Mouse (Mus musculus): ENCODE measurements around the gene Cd82.

Gene Cd82

DNA sequence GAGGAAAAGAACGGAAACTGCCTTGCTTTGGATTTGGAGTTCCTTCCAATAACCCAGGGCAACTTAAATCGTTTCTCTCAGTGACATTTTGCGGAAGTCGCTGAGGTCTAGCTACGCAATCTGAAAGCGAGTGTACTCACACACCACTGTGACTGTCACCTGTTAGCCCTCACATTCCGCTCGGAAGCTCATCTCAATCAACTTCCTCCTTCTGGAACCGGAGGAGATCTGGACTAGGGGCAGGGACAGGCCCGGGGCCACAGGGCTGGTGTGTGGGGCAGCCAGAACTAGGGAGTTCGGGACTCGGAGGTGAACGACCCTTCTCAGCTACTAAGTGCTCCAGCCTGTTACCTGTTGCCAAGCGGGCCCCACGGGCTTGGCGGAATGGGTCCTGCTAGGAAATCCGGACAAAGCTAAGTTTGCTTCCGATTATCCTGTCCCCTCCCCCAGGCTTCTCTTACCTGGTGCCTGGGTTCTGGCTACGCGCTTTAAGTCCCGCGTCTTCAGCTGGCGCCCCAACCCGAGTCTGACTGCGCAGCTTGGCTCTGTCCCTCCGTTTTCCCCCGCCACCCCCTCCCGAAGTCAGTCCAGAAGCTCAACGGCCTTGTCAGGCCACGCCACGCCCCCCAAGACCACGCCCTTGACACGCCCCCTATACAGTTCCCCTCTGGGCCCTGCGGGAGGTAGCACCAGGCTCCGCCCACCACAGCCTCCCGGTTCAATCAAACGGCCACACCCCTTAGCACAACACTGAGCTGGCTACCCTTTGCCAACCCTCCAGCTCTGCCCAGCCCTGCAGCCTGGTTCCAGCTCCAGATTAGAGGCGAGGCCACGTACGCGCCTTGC lies 848 bp downstream of the Cd82 start:
- DNase-seq = peak; percentile 42

DNA sequence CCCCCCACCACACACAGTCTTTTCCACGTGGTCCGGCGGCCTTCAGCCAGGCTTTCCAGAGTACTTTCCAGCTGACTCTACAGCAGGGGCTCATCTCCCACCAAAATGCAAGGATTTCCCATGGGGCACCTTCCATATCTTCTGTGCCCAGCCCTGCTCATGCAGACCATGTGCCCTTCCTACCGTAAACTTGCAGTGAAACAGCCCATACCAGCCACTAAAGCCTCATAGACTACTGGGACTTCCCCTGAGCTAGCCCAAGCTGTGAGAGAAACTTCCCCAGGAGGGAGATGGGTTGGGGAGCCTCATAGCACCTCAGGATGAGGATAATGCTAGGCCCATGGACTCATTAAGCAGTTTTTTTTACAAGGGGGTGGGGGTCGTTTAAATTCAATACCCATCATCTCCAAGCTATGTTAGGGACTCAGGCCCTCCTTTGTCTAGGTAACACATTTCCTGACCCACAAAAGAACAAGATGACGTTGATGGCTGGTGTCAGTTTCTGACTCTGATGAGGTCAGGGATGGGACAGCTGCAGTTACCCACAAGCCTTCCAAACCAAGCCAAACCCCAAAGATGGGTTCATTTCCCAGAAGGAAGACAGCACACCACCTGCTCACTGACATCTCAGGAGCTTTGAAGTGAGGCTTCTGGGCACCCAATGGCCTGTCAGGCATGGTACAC lies 2.0 kb downstream of the Cd82 start:
- DNase-seq = no peak

DNA sequence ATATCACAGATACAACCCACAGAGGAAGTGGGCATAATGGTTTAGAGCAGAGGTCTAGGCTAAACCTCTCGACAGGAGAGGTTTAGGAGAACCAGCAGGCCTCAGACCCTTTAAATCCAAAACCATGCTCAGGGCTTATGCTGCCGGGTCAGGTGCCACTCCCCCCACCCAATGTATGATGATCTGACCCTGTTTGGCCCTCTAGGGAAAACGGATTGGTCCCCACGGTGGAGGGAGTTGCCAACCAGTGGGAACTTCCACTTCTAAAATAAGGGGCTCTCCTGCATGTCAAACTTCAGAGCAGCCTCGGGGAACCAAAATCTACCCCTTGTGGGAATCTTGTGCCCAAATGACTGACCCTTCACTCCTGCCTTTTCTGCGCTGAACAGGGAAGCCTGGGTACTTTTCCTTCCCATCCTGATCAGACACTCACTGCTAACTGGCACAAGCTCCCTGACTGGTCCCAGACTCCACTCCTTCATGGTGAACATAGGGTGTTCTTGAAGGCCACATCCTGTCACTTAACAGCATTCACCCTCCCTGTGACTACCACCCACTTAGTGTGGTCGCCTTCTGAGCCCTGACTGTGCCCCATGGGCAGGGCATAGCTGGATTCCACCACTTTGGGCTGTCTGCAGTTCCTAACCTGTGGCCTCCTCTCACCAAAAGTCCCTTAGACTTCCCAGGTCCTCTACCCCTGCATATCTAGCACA lies 3.6 kb downstream of the Cd82 start:
- no peak for DNase-seq

DNA sequence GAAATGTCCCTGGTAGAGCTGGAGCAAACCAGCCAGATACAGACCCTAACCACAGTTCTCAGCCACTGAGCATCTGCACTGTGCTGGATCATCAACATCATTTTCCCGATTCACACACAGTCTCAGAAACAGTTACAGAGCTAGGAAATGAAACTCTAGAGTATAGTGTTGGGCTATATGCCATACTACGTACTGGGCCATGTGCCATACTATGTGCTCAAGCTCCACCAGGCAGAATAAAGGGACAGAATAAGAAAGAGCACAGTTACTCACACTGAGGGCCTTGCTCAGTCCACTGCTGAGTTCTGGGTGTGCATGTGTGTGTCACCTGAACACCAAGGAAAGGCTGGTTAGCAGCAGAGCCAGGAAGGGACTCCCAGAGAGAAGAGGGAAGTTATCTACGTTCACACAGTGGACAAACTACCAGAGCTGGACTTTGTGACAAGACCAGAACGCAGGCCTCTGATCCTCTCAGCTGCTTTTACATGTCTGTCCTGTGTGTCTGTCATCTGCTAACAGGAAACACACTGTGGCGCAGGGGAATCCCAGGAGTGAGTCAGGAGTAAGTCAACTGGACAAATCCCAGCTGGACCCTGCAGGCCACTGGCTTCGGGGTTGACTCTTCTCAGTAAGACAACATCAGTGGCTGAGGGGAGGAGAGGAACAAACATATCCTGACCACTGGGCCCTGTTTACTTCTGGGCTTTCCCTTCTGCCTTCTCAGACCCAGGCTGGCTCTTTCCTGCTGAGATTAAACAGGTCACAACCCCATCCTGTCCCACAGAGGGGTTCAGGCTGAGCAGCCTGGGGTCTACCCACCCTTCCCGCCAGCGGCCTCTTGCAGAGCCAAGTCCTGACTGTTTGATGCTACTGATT lies 4.4 kb downstream of the Cd82 start:
- no peak for DNase-seq

DNA sequence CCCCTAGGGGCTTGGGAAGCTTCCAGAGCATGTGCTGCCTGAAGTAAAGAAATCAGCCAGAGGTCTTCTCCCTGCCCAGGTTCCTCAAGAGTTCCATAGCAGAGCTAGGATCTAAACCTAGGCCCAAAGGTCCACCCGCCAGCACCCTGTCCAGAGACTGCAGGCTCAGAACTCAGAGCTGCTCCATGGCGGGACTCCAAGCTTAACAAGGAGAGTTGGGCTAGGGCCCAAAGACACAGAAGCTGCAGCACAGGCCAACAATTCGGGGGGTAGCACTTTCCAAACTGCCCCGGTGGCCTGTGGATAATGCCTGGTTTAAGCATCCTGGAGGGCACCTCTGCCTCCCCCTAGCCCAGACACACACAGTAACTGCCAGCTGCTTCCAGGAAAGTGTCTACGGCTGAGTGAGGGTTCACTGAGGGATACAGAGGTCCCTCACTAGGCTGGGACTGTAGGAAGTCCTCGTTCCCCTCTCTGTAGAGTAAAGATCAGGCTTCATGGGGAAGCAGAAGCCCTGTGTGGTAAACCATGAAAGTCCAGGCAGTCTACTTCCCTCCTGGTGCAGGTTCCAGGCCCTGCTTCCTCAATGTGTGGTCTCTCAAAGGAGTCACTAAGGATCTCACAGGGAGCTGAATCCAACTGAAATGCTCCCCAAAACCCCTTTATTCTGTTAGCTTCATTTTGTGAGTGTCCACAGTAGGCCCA lies 5.4 kb downstream of the Cd82 start:
- no peak for DNase-seq

DNA sequence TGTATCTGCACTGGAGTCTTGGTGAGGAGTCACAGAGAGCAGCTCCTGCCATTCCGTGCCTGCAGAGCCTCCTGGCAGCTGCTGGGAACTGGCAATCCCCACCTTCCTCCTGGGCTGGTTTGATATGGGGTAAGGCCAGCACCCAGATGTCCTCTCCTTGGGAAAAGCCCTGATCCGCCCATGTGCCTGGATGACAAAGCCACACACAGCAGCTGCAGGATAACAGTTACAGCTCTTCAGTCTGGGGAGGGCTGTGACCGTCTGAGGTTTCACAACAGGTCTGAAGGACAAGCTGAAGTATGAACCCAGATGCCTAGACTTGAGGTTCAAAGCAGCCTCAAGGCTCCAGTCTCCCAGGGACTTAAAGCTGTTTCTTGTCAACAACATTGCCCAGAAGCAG lies 6.8 kb downstream of the Cd82 start:
- DNase-seq = no peak

DNA sequence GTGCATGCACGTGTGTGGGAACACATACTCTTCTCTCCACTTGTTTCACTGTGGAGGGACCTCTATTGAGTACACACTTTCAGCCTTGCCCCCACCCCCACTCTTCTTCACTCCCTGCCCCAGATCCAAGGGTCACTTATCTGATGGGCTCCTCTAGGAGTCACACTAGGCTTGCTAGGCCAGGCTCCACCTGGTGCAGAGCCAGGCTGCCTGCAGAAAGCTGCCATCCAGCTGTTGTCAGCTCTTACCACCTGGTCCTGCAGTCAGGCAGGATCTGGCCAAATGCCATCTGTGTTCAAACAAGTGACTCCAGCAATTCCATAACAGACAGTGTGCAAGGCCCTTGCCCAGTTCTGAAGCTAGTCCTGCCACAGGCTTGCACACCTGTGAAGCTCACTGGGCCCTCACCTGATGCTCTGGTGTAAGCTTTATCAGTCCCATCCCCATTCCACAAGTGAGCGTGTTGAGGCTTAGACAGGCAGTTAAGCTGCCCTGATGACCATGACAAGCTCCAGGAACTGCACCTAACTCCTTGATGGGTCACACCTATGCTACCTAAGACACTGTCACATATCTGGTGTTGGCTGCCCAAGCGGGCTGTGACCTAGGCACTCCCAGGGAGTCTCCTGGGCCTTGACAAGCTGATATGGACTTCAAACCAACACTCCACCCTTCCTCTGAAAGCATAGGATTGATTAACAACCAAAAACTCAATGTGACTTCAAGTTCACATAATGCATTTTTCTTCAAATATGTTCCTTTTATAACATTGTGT lies 7.9 kb downstream of the Cd82 start:
- no peak for DNase-seq

DNA sequence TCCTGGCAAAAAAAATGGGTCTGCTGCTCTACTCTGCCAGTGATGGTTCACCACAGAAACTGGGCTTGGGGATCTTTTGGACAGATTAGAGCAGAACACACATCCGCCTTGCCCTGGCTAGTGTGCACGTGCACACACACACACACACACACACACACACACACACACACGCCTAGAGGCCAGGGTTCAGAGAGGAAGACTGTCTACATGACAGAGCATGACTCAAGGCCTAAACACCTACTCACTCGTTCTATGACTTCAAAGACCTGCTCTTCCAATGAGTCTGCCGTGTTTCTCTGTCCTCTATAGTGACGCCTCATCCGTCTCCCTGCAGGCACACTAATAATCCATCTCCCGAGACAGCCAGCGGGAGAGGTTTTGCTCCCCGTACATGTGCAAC lies 8.6 kb downstream of the Cd82 start:
- DNase-seq = no peak

DNA sequence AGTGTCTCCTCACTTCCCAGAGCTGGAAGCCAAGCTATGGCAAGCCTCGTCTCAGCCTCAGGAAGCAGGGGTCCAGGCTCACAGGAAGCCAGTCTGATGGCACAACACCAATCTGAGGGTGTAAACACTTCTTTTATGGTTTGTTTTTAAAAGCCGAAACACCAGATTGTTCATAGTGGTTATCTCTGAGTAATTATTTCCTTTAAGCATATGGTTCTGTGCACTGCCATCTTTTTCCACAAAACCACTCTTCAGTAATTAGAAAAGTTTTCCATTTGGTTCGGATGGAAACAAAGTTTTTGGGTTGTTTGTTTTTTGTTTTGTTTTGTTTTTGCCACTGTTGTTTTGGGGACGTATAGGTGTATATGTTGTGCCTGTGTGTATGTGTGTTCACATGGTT lies 9.9 kb downstream of the Cd82 start:
- DNase-seq = no peak

DNA sequence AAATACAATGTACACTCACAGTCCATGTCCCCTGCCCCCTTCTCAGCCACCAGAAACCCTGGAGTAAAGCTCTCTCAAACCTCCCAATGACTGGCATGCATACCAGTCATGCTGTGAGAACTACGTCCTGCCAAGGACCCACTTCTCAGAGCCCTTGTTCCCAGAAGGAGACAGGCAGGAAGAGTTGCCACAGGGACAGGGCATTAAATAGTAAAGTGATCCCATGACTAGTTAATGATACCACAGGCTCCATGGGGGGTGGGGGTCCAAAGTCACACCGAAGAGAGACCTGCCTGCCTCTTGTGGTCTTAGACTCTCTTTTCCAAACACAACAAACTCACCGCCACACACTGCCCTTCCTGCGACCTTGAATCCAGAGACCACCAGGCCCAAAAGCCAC lies 10.4 kb downstream of the Cd82 start:
- no peak for DNase-seq

DNA sequence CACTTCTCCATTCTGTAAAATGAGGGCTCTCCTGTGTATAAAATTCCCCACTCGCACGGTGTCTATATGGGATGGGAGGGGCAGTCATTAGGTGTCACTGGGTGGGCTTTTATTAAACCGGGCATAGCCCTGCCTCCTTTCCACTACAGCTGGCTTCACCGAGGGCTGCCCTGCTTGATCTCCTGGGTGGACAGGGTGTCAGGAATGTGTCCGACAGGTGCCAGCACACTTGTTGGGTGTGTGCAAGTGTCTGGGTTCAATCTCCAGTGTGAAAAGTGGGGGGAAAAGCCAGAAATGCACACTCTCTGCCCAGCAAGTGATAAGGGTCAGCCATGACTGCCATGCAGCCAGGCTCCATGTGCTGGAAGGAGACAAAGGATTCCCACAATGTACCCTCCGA lies 10.9 kb downstream of the Cd82 start:
- DNase-seq = no peak

DNA sequence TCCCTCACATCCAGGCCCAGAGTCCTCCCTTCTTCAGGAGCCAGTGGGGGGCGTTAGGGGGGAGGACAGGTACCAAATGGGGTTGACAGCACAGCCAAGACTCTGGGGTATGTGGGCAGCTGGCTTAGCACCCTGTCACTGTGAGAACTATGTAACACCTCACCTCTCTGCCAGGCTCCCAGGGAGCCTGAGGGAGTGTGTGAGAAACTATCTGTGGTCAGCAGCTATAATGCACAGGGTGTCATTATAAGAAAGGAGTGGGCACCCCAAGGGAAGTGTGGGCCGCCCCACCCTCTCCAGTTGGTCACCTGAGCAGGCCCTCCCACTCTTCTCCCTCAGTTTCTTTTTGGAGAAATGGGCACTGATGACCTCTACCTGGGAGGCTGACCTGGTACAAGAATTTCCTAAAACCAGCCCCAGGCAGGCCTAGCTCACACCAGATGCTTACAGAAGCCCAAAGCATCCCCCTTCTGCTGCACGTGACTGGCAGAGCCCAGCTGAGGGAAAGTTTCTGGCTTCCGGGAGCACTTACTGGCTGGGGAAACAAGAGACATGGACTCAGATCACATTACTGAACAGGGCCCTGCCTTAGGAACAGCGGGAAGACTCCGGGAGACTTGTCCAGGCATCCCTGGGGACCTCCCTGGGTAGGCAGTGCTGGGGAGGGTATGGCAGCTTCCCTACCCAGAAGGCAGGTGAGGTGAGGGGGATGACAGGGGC lies 11.6 kb downstream of the Cd82 start:
- DNase-seq = no peak

DNA sequence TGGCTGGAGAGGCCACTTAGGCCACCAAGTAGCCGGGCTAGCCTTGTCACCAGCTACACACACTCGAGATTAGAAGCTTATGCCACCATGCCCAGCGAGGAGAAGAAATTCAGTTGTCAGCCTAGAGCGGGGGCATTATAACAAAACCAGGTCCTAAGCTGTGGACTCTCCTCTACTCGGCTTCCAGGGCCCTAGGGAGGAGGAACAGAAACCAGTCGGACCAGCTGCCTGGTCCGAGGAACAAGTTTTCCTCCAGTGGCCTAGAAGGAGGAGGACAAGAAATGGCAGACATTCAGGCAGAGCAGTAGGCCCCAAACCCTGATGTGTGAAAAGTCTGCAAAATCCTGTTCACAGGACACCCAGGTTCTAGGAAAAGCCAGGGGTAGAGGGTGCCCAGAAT lies 12.2 kb downstream of the Cd82 start:
- DNase-seq = no peak

DNA sequence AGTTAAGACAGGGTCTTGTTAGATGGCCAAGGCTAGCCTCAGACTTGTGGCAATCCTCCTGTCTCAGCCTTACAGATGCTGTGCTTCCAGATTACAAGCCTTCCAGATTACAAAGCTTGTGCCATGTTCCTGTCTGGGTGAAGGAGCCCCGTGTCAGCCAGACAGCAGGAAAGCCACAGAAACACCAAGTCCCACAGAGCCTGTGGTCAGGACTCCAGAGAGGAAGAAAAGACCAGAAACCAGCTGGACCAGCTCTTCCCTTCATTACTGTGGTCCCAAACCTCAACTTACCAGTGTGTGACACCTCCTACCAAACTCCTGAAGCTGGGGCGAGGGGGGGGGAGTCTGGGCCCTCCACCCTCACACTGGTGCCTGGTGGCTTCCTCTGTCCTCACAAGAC lies 13.3 kb downstream of the Cd82 start:
- DNase-seq = no peak

DNA sequence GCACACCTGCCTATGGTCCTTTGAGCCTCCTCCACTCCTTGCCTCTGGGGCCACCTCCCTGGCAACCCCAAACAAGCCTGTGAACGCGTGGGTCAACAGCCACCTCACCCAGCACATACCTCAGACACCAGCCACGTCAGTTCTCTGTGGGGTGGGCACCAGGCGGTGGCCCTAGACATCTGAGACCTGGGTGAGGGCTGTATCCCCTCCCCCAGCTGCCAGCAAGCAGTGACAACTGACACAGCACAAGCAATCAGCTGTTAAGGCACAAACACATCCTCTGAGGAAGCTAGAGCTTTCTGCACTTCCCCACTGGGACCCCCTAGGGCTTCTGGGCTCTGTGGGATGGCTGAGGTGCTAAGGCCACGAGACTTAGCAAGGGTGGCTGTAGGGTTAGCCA lies 14.2 kb downstream of the Cd82 start:
- no peak for DNase-seq

DNA sequence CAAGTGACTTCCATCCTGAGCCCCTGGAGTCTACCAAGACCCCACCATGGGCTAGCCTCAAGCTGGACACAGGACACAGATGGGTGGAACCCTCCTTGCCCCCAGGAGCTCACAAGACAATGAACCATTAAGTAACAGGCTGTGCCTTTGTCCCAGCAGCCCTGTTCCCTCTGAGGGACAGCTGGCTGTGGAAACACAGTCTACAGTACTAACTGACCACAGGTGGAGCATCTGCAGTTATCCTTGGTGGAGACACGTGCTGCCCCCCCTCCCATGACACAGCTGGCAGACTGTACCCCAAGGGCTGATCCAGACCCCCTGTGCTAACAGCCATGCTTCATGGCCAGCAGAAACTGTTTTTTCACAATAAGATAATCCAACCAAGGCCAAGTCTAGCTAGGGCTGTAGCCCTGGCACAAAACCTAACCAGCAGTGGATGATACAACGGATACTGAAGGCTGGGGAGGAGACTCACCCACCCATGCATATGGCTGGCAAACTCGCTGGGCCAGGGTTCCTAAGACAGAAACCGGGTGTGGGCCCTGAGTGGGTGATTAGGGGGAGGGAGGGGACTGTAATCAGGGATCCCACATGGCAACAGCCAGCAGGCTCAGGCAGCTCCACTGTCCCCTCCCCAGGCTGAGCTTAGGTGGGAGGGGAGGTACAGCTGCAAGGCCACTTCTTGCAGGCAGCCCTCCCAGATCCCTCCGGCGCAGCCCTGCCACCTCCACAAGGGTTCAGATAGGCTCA lies 15.3 kb downstream of the Cd82 start:
- DNase-seq = no peak

DNA sequence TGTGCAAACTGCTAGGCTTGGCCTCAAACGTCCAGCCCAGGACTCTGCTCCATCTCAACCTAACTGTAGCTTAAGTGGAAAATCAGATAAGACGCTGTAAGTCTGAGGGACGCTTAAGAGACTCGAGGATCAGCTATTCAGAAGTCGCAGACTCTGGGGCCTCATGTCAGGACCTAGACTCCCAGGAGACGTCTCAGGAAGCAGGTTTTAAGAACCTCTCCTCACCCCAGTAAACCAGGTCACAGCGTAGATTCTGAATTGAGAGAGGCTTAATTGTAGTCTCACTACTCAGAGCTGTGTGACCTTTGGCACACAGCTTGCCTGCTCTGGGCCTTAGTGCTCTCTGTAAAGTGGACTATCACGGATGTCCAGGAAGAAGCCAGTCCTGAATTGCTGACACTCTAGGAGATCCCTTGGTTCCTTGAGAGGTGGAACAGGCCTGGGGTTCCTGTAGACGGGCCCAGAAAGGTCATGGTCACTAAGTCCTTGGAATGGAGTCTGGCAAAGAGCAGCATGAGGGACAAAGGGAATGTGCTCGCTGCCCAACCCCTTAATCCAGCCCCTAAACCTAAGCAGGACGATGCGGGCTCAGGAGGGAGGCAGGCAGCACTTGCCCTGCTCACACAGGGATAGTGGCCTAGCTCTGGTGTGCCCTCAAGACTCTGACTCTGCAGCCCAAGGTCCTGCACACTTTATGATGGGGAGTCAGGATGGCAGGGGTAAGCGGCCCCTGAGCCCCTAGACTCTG lies 16.2 kb downstream of the Cd82 start:
- no peak for DNase-seq

DNA sequence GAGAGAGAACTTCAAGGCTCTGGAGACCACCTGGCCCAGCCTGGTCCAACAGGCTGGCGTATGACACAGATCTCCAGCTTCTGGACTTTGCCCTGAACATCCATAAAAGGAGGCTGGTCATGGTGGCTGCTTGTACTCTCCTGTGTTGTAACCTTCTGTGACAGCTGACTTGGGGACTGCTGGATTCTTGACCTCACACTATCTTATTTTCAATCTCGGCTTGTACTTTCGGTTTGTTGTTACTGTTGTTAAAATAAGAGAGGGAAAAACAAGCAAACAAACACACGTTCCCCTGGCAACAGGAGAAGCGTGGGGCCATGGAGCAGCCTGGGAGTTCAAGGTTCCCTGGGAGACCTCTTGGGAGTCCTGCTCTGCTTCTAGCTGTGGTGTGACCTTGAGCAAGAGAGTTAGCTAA lies 17.7 kb downstream of the Cd82 start:
- no peak for DNase-seq

DNA sequence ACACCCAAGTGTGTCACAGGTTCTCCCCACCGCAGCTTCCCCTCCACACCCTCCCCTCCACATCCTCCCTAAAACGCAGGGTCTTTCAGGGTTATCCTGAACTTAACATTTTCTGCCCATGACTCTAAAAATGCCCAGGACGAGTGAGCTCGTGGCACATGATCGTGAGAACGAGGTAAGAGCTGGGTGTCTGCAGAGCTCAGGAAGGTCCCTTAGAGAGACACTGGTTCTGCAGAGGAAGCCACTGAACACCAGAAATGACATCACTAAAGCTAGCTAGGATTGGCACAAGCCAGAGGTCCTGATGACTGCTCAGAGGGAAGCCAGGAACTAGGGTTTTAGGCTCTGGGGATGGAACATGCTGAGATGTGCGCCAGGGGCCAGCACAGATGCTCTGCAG lies 18.7 kb downstream of the Cd82 start:
- DNase-seq = no peak

Data from cerebellum, adult 8-10 months (tissue).